In the genomic region with DNA sequence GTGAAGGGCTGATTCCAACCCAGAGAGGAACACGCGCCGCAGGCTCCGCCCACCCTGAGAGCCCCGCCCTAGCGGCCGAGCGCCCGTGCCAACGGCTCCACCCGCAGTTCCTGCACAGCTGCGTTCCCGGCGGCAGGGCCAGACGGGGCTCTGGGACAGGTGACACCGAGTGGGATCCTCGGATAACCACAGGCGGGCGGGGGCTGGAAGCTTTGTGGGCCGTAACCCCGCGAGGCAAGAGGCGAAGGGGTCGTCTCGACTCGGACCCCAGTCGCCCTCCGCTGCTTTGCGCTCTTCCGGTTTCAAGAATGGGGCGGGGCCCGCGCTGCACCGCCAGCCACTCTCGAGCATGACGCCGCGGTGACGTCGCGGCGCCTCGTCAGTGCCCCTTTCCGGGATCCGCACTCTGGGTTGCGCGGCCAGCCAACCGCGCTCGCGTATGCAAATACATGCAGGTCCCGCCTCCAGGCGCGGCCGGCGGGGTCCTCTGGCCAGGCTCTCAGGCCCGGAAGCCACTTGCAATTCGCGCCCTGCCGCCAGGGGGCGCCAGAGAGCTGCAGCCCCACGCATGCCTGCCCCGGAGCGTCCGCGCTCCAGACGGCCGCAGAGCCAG, we compare ENCODE assay signal across 8 mouse cellular contexts. TPM values are rescaled to one million over a fixed set of nuclear protein-coding genes. Genes with fewer than 3 reads are reported as not detected.
A peak's percentile ranks its signal among the peaks of the same experiment; 100 is the strongest.
DNase-seq lines count a peak whose midpoint lies in the region; ATAC-seq and TF ChIP-seq lines count a peak whose summit lies in the region.

A gene (plus strand): TSS at position 63 of the 613 bp plus-strand sequence.

- DNase-seq in WW6 (ENCODE audit: low read depth, low spot score) = peak; percentile 100
- peak; percentile 91 to 96 for DNase-seq in cerebellum, postnatal 4 days (ENCODE audit: low spot score in 2 of 2)
- peak; percentile 99 for DNase-seq in gastrocnemius, adult 2 months
- DNase-seq in hindbrain, postnatal 0 days (ENCODE audit: low spot score) = peak; percentile 99
- DNase-seq in left cerebral cortex, adult 2 months (ENCODE audit: extremely low spot score in 1 of 2, low spot score in 2 of 2) = peak; percentile 98 to 99
- DNase-seq in right cerebral cortex, adult 2 months (ENCODE audit: low spot score in 2 of 2) = peak; percentile 96 to 98
- DNase-seq in urinary bladder, postnatal 14 days (ENCODE audit: low spot score) = peak; percentile 98

- peak within 1 kb of the TSS; percentile 95 for H3K4me3 ChIP-seq in gastrocnemius, adult 2 months
- H3K4me3 ChIP-seq in hindbrain, postnatal 0 days (ENCODE audit: low read length) = peak within 1 kb of the TSS; percentile 64
- peak within 1 kb of the TSS; percentile 95 for H3K4me3 ChIP-seq in left cerebral cortex, adult 2 months

- peaks cover 21% of the 10 kb centered on the region for H3K36me3 ChIP-seq in hindbrain, postnatal 0 days (ENCODE audit: insufficient read depth, low read length)

- intact Hi-C loops in gastrocnemius, adult 2 months (cut with DNase I) = loop anchor here (5.0 kb wide), 1 partner anchor 36 kb away; a partner anchor contains a TSS
- intact Hi-C loops in left cerebral cortex, adult 2 months (cut with DNase I) = loop anchor here (5.0 kb wide), 1 partner anchor 91 kb away; a partner anchor contains a TSS

- H3K9ac ChIP-seq in hindbrain, postnatal 0 days (replicated peaks; ENCODE audit: low read length) = peak within 1 kb of the TSS; percentile 59

- H3K27me3 ChIP-seq in hindbrain, postnatal 0 days (ENCODE audit: insufficient read depth, low read length) = no peaks in the 10 kb centered on the region

- H3K9me3 ChIP-seq in hindbrain, postnatal 0 days (ENCODE audit: low read length) = no peaks in the 10 kb centered on the region

- WGBS in hindbrain, postnatal 0 days = 2% methylated on average over 66 of the region's 68 CpGs

- H3K27ac ChIP-seq in gastrocnemius, adult 2 months = peak within 1 kb of the TSS; percentile 99
- peak within 1 kb of the TSS; percentile 84 for H3K27ac ChIP-seq in hindbrain, postnatal 0 days
- peak within 1 kb of the TSS; percentile 99 for H3K27ac ChIP-seq in left cerebral cortex, adult 2 months

- H3K4me1 ChIP-seq in hindbrain, postnatal 0 days (ENCODE audit: insufficient read depth, low read length) = peaks cover 13% of the 10 kb centered on the region

- H3K4me2 ChIP-seq in hindbrain, postnatal 0 days (ENCODE audit: low read depth, low read length) = peak within 1 kb of the TSS; percentile 59

- peak; percentile 90 for ATAC-seq in hindbrain, postnatal 0 days
- peak; percentile 74 for ATAC-seq in megakaryocyte, adult 5-6 weeks (ENCODE audit: poor library complexity, severe bottlenecking)

- no peak; the same call in 1 of the 2 replicates for TF ChIP-seq CTCF in gastrocnemius, adult 2 months (IDR thresholded peaks at IDR 0.05)
- peak; percentile 70 for TF ChIP-seq CTCF in hindbrain, postnatal 0 days (IDR thresholded peaks at IDR 0.05; ENCODE audit: low read depth)
- peak; percentile 100 for TF ChIP-seq CTCF in left cerebral cortex, adult 2 months (IDR thresholded peaks at IDR 0.05)

RNA-seq across cellular contexts. Expression of the gene that starts here (rescaled TPM):
- total RNA-seq in gastrocnemius, adult 2 months (2021) = 1 to 10 TPM; 6.0 to 8.4 TPM
- 11.8 and 12.3 TPM in 2 replicates for total RNA-seq in hindbrain, postnatal 0 days (2014; rRNA removed)
- polyA plus RNA-seq in hindbrain, postnatal 0 days (2015; fragmentation: Nextera tagmentation; extraction: Ambion mirVana) = 5.0 and 5.8 TPM in 2 replicates
- 10 to 100 TPM; 16.6 to 19.0 TPM for total RNA-seq in left cerebral cortex, adult 2 months (2021)
- 8.7 and 8.9 TPM in 2 replicates for total RNA-seq in megakaryocyte, adult 5-6 weeks (2015)
- 16.2 and 18.5 TPM in 2 replicates for total RNA-seq in megakaryocyte, adult 5-6 weeks (2017)

Comparison
In these comparisons a context has a peak if more than half of its experiments do, and no peak if none do; other contexts are left out.
1. Peak in every context shown above with its lines: DNase-seq, ATAC-seq, H3K4me3 ChIP-seq and H3K27ac ChIP-seq.